Mouse (Mus musculus): ENCODE measurements around the gene Slc1a7.

GRCm38 (mm10) chr4:108005328-108005727 is 37.2 kb downstream of the Slc1a7 start:
- TF ChIP-seq POLR2A (IDR thresholded peaks at IDR 0.05; ENCODE audit: low read depth, low read length): no peak
- TF ChIP-seq CTCF (IDR thresholded peaks at IDR 0.05; ENCODE audit: extremely low read depth, insufficient read depth, insufficient read length, insufficient replicate concordance): no peak

Data from spleen, adult 2 months (tissue).